Mouse (Mus musculus) hindbrain, postnatal 0 days (tissue): ENCODE data around the gene Duxbl3. TPM values are rescaled to one million over a fixed set of nuclear protein-coding genes. Genes with fewer than 3 reads are reported as not detected.

Experiments used
- ATAC-seq: fragments of 200-750 bp; cut with Nextera tagmentation; 2 replicates; pipeline ENCODE4 v1.8.0; 2017; ENCODE audit warnings: mild to moderate bottlenecking, moderate TSS enrichment, moderate library complexity
- DNase-seq: peaks from one replicate; pipeline ENCODE4 v3.0.0-alpha.2; 2015; ENCODE audit warnings: low spot score
- H3K27ac ChIP-seq: fragments of 300-500 bp; sonication (generic); 2 replicates; pipeline ENCODE4 v1.5.1; 2014; ENCODE audit warnings: mild to moderate bottlenecking
- H3K27me3 ChIP-seq: fragments of 300-500 bp; sonication (generic); 2 replicates; pipeline ENCODE4 v1.6.1; 2014; ENCODE audit warnings: low read length, mixed read lengths; ENCODE audit not compliant: insufficient read depth
- H3K36me3 ChIP-seq: fragments of 300-500 bp; sonication (generic); 2 replicates; pipeline ENCODE4 v1.6.1; 2014; ENCODE audit warnings: low read length, mixed read lengths; ENCODE audit not compliant: insufficient read depth
- H3K4me1 ChIP-seq: fragments of 300-500 bp; sonication (generic); 2 replicates; pipeline ENCODE4 v1.6.1; 2014; ENCODE audit warnings: antibody characterized with exemption, low read length, mixed read lengths; ENCODE audit not compliant: insufficient read depth
- H3K4me2 ChIP-seq: fragments of 300-500 bp; sonication (generic); 2 replicates; pipeline ENCODE4 v1.6.1; 2014; ENCODE audit warnings: low read depth, mild to moderate bottlenecking, low read length, moderate library complexity, mixed read lengths
- H3K4me3 ChIP-seq: fragments of 300-500 bp; sonication (generic); 2 replicates; pipeline ENCODE4 v1.5.1; 2014; ENCODE audit warnings: low read length
- H3K9ac ChIP-seq: fragments of 300-500 bp; sonication (generic); replicated peaks from 2 replicates; pipeline ENCODE4 v1.6.1; 2014; ENCODE audit warnings: mild to moderate bottlenecking, low read length, moderate library complexity, mixed read lengths
- H3K9me3 ChIP-seq: fragments of 300-500 bp; sonication (generic); 2 replicates; pipeline ENCODE4 v1.6.1; 2016; ENCODE audit warnings: low read length, mixed read lengths
- CTCF ChIP-seq: IDR thresholded peaks from 2 replicates; pipeline ENCODE4 v1.5.1; 2016; ENCODE audit warnings: antibody characterized with exemption, control low read depth, low read depth
- WGBS: fragments of 180-500 bp; shearing (Covaris S2); extraction: QIAGEN DNeasy Blood & Tissue Kit; methylation state at CpG from one replicate; pipeline ENCODE4 v1.1.7; 2014; 5-methylcytosine and 5-hydroxymethylcytosine counted together
- polyA plus RNA-seq: library from polyadenylated mRNA; unstranded; fragments of >200 nt; fragmentation: Nextera tagmentation; extraction: Ambion mirVana; gene quantifications from 2 replicates; pipeline ENCODE4 v1.2.1, GENCODE M21; 2015
- total RNA-seq: library from RNA; depleted of rRNA; stranded (reverse); fragments of >200 nt; gene quantifications from 2 replicates; pipeline ENCODE4 v1.2.3, GENCODE M21; 2014; rRNA removed

Duxbl3 gene
- total and polyA plus RNA-seq, 2 experiments from 2014 or later = 2.1 to 2.5 TPM

DNA sequence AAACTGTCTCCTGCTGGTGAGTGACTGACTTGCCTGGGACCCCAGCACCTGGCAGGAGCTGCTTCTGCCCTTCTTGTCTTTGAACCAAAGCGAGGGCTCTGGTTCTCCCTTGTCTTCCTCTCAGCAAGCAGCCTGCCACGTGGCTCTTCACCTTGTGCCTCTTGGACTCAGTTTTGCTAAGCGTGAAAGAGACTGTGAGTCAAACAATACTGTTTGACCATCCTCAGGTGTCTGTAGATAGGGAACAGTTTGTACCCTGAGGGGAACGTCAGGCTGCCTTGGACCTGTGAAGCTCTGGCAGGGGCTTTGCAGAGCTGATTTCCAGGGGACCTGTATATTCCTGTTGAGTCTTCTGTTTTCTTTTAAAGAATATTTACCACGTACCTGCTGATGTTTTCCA is 39.7 kb downstream of the Duxbl3 start:
- no peaks in the 10 kb centered on the region for H3K36me3 ChIP-seq
- 76% methylated on average over 5 of the region's 5 CpGs for WGBS
- DNase-seq = no peak
- no peak overlapping the region for H3K27ac ChIP-seq
- no peaks in the 10 kb centered on the region for H3K27me3 ChIP-seq
- TF ChIP-seq CTCF = no peak
- H3K4me1 ChIP-seq = no peaks in the 10 kb centered on the region
- H3K4me2 ChIP-seq = no peak overlapping the region
- no peak overlapping the region for H3K4me3 ChIP-seq
- H3K9me3 ChIP-seq = no peaks in the 10 kb centered on the region
- H3K9ac ChIP-seq = no peak overlapping the region
- no peak for ATAC-seq

DNA sequence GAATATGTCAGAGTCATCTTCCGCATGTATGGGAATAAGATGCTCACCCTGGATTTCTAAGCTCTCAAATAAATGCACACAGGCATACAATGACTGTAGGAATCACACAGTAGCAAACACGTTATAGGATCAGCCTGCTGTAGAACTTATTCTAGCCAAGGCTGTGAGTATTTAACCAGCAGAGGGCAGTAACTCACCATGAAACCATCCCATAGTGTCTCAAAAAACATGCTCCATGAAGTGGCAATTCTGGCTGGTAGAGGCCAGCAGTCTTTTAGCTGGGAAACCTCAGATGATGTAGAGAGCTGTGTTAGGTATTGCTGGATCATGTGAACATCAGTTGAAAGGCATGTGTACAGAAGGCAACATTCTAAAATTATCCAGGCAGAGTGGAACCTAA is 45.3 kb downstream of the Duxbl3 start:
- no peak overlapping the region for H3K4me2 ChIP-seq
- H3K9me3 ChIP-seq = no peaks in the 10 kb centered on the region
- WGBS = 36% methylated on average over 2 of the region's 2 CpGs
- DNase-seq = peak; percentile 92
- H3K4me1 ChIP-seq = no peaks in the 10 kb centered on the region
- H3K27me3 ChIP-seq = no peaks in the 10 kb centered on the region
- no peak overlapping the region for H3K9ac ChIP-seq
- no peak overlapping the region for H3K27ac ChIP-seq
- peak; percentile 85 for ATAC-seq
- peak; percentile 91 for TF ChIP-seq CTCF
- no peaks in the 10 kb centered on the region for H3K36me3 ChIP-seq
- no peak overlapping the region for H3K4me3 ChIP-seq

DNA sequence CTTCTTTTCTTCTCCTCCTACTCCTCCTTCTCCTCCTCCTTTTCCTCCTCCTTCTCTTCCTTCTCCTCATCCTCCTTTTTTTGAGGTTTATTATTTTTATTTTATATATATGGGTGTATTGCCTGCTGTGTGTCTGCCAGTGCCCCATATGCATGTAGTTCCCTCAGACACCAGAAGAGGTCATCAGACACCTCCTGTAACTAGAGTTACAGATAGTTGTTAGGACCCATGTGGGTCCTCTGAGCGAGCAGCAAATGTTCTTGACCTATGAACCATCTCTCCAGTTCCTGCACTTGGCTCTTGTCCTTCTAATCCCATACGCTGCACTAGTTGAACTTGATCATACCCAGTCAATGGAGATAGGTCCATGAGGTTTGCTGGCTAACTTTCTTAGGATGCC is 48.3 kb downstream of the Duxbl3 start:
- Histone ChIP-seq H3K4me2 (no peak overlapping the region), H3K9ac (no peak overlapping the region), H3K9me3 (no peaks in the 10 kb centered on the region), H3K4me1 (no peaks in the 10 kb centered on the region), H3K36me3 (no peaks in the 10 kb centered on the region), H3K27me3 (no peaks in the 10 kb centered on the region), H3K27ac (no peak overlapping the region), H3K4me3 (no peak overlapping the region)
- peak; percentile 67 for TF ChIP-seq CTCF
- ATAC-seq (no peak), DNase-seq (peak; percentile 63)
- 46% methylated on average over 2 of the region's 2 CpGs for WGBS

DNA sequence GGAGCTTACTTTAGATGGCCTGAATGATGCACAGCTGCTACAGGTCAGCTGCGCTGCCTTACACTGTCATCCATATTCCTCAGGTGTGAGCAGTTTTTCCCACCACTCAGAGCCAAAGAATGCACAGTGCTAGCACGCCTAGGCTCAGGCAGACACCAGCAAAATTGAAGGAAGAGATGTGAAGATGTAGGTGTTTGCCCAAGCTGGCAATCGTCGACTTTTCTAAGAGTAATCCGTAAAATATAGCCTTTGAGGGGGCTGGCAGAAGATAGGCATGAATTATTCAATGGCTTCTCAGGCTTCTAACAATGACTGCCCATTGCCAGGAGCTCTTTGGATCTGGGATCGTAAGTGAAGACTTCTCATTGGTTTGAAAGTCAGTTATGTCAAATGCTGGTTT is 51.1 kb downstream of the Duxbl3 start:
- Histone ChIP-seq H3K4me1 (no peaks in the 10 kb centered on the region), H3K9me3 (no peaks in the 10 kb centered on the region), H3K4me3 (no peak overlapping the region), H3K36me3 (no peaks in the 10 kb centered on the region), H3K27ac (no peak overlapping the region), H3K9ac (no peak overlapping the region), H3K27me3 (no peaks in the 10 kb centered on the region), H3K4me2 (no peak overlapping the region)
- DNase-seq (no peak), ATAC-seq (no peak)
- 77% methylated on average over 6 of the region's 6 CpGs for WGBS
- no peak for TF ChIP-seq CTCF

DNA sequence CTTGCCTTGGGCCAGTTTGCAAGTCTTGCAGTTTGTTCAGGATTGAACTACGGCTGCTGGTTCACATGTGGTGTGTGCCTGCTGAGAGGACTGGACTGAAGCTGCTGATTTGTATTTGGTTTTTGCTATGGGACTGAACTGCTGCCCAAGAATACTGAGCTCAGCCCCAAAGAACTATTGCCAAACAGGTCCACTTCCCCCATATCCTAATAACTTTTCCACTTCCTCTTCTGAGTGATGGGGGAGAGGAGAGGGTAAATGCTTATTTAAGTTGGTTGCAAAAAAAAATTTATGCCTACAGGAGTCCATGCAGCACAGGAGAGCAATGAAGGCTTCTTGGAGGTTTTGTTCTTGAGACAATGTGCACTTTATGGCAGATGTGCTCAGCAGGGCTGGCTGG is 51.7 kb downstream of the Duxbl3 start:
- Histone ChIP-seq H3K4me1 (no peaks in the 10 kb centered on the region), H3K4me3 (no peak overlapping the region), H3K9ac (no peak overlapping the region), H3K27me3 (no peaks in the 10 kb centered on the region), H3K36me3 (no peaks in the 10 kb centered on the region), H3K9me3 (no peaks in the 10 kb centered on the region), H3K27ac (no peak overlapping the region), H3K4me2 (no peak overlapping the region)
- WGBS = 52% methylated on average over 1 of the region's 1 CpGs
- no peak for TF ChIP-seq CTCF
- ATAC-seq = no peak
- DNase-seq = no peak

DNA sequence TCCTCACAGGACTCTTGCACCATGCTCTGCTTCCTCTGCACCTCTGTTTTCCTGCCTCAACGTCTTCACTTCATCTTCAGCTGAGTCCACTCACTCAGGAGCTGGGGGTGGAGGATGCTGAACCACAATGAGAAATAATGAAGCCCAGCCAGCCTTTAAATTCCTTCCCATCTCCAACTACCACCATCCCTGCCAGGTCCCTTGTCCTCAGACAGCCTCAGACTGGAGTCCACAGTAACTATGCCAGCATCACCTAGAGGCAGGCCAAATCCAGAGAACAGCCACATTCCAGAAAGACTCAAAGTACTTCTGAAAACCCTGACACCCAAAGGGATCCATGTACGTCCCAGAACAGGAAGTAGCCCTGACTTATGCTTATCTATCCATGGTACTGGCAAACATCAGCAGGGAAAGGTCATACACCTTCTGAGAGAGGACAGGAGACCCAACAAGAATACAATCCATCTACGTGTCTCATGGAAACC is 58.5 kb downstream of the Duxbl3 start:
- ATAC-seq (no peak), DNase-seq (no peak)
- H3K27ac ChIP-seq = no peak overlapping the region
- H3K9ac ChIP-seq = no peak overlapping the region
- WGBS = 72% methylated on average over 3 of the region's 3 CpGs
- no peak overlapping the region for H3K4me2 ChIP-seq
- no peak for TF ChIP-seq CTCF
- no peaks in the 10 kb centered on the region for H3K9me3 ChIP-seq
- no peaks in the 10 kb centered on the region for H3K4me1 ChIP-seq
- no peaks in the 10 kb centered on the region for H3K27me3 ChIP-seq
- H3K4me3 ChIP-seq = no peak overlapping the region
- H3K36me3 ChIP-seq = no peaks in the 10 kb centered on the region

Other genes with a start within 250 kb of the Duxbl3 start
- gene Gm9780, start 215.3 kb upstream of the Duxbl3 start, total RNA-seq = 32.6 and 35.0 TPM in 2 replicates
- gene Gm9780, start 215.3 kb upstream of the Duxbl3 start, polyA plus RNA-seq = 16.2 and 19.4 TPM in 2 replicates
- 31.1 and 35.8 TPM in 2 replicates for gene Tmem254c, start 190.6 kb upstream of the Duxbl3 start, total RNA-seq
- 45.4 and 49.7 TPM in 2 replicates for gene Tmem254c, start 190.6 kb upstream of the Duxbl3 start, polyA plus RNA-seq
- 1.3 TPM in 1 of 2 replicates, not detected in the other for gene Cphx2, start 176.4 kb upstream of the Duxbl3 start, total RNA-seq
- gene Cphx2, start 176.4 kb upstream of the Duxbl3 start, polyA plus RNA-seq = not detected in 2 replicates
- gene Cphx3, start 175.7 kb upstream of the Duxbl3 start, total RNA-seq = not detected in 2 replicates
- not detected in 2 replicates for gene Cphx3, start 175.7 kb upstream of the Duxbl3 start, polyA plus RNA-seq
- gene Duxbl2, start 139.6 kb upstream of the Duxbl3 start, total RNA-seq = 1.8 and 4.3 TPM in 2 replicates
- gene Duxbl2, start 139.6 kb upstream of the Duxbl3 start, polyA plus RNA-seq = not detected in 2 replicates
- 6.3 and 7.4 TPM in 2 replicates for gene Plac9b, start 75.5 kb upstream of the Duxbl3 start, total RNA-seq
- 14.1 and 16.0 TPM in 2 replicates for gene Plac9b, start 75.5 kb upstream of the Duxbl3 start, polyA plus RNA-seq
- gene Tmem254b, start 50.9 kb upstream of the Duxbl3 start, total RNA-seq = 18.3 and 27.9 TPM in 2 replicates
- gene Tmem254b, start 50.9 kb upstream of the Duxbl3 start, polyA plus RNA-seq = 30.6 and 31.9 TPM in 2 replicates